Mouse (Mus musculus) layer of hippocampus, postnatal 14 days (tissue): ENCODE measurements around the gene Bbc3. TPM values are rescaled to one million over a fixed set of nuclear protein-coding genes. Genes with fewer than 3 reads are reported as not detected.
A peak's percentile ranks its signal among the peaks of the same experiment; 100 is the strongest.

Experiments used
- DNase-seq, 2 experiments: peaks; one replicate each; pipeline ENCODE4 v3.0.0; 2021 to 2022; ENCODE audit warnings: low spot score in 2 of 2, mixed read lengths in 1 of 2
- total RNA-seq, 2 experiments: library from RNA; stranded (reverse); gene quantifications; 2 replicates each; pipeline ENCODE4 v1.2.3; 2021

The Bbc3 gene
- total RNA-seq, 2 experiments from 2014 or later, result 16.6 to 20.4 TPM

GRCm38 (mm10) chr7:16314221-16314775 lies 6.1 kb downstream of the Bbc3 start:
- no peak for DNase-seq

GRCm38 (mm10) chr7:16315222-16315759 lies 7.1 kb downstream of the Bbc3 start:
- DNase-seq, result no peak

GRCm38 (mm10) chr7:16317094-16317493 lies 8.9 kb downstream of the Bbc3 start:
- DNase-seq, result no peak

- no peak for DNase-seq
Observed at GRCm38 (mm10) chr7:16319216-16319615, 11.0 kb downstream of the Bbc3 start.

GRCm38 (mm10) chr7:16320479-16320878 lies 12.3 kb downstream of the Bbc3 start:
- DNase-seq, result no peak

- no peak for DNase-seq
Observed at GRCm38 (mm10) chr7:16324661-16325060, 16.5 kb downstream of the Bbc3 start.

GRCm38 (mm10) chr7:16325920-16326606 lies 17.9 kb downstream of the Bbc3 start:
- peak; percentile 20 to 40 for DNase-seq

GRCm38 (mm10) chr7:16326607-16326971 lies 18.4 kb downstream of the Bbc3 start:
- DNase-seq, result no peak

- DNase-seq, result no peak
Observed at GRCm38 (mm10) chr7:16329146-16329545, 21.0 kb downstream of the Bbc3 start.

GRCm38 (mm10) chr7:16337733-16338132 lies 29.5 kb downstream of the Bbc3 start:
- DNase-seq, result no peak

- no peak for DNase-seq
Observed at GRCm38 (mm10) chr7:16344598-16344997, 36.4 kb downstream of the Bbc3 start.

GRCm38 (mm10) chr7:16345297-16345696 lies 37.1 kb downstream of the Bbc3 start:
- DNase-seq, result no peak

- DNase-seq, result no peak
Observed at GRCm38 (mm10) chr7:16349999-16350398, 41.8 kb downstream of the Bbc3 start.

GRCm38 (mm10) chr7:16355854-16356594 lies 47.8 kb downstream of the Bbc3 start:
- no peak for DNase-seq

GRCm38 (mm10) chr7:16357602-16358001 lies 49.4 kb downstream of the Bbc3 start:
- no peak for DNase-seq

GRCm38 (mm10) chr7:16364319-16364718 lies 56.1 kb downstream of the Bbc3 start:
- DNase-seq, result no peak

- no peak for DNase-seq
Observed at GRCm38 (mm10) chr7:16364901-16365500, 56.8 kb downstream of the Bbc3 start.

- DNase-seq, result no peak
Observed at GRCm38 (mm10) chr7:16366133-16366646, 58.0 kb downstream of the Bbc3 start.

GRCm38 (mm10) chr7:16366669-16367068 lies 58.5 kb downstream of the Bbc3 start:
- no peak for DNase-seq
